Mouse (Mus musculus) monocyte, adult 5-6 weeks (primary cell): ENCODE results near the gene Rhobtb1. TPM values are rescaled to one million over a fixed set of nuclear protein-coding genes. Genes with fewer than 3 reads are reported as not detected.

Source experiments
- ATAC-seq: fragments of 153-309, 156-312 bp; replicated peaks from 2 replicates; pipeline ENCODE4 v1.8.0; 2017; ENCODE audit warnings: mild to moderate bottlenecking; ENCODE audit not compliant: low TSS enrichment, insufficient number of reproducible peaks, severe bottlenecking, poor library complexity, low FRiP score
- total RNA-seq: library from RNA; stranded (forward); fragments of 200-1000, 200-491, 200-594 nt; gene quantifications from 3 replicates; pipeline ENCODE4 v1.2.3, GENCODE M21; 2017

Rhobtb1 gene
- total RNA-seq, 1 experiment from 2014 or later = 0.95 TPM

DNA sequence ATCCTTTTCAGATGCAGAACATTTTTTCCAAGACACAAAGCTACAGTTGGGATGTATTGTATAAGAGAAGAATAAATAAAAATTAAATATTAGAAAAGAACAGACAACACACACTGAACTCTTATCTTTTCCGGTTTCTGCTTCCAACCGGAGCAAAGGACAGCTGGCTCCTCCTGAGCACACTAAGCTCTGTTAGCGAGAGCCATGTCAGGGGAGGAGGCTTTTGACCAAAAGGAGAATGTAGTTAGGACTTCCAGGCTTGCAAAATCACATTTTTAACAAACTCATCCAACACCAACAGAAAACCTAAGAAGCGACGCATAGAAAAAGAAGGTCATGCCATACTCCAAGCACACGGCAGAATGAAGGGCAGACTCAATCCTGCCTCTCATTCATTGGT is 54.8 kb downstream of the Rhobtb1 start:
- no peak for ATAC-seq

DNA sequence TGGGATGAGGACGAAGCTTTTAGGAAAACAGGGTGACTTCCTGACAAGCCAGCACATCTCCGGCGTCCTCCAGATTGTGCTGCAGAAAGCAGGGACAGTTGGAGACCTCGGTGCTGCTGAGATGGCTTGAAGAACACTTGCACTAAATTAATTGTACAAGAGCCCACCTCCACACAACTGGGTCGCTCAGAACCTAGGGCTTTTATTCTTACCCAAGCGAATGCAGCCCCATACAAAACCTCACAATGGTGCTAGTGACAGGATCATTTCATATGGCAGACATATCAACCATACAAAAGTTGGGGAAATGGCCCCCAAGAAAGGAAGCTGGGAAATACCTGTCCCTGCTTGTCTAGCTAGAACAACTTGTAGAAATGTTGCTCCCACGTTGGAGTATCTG is 56.2 kb downstream of the Rhobtb1 start:
- ATAC-seq = no peak

DNA sequence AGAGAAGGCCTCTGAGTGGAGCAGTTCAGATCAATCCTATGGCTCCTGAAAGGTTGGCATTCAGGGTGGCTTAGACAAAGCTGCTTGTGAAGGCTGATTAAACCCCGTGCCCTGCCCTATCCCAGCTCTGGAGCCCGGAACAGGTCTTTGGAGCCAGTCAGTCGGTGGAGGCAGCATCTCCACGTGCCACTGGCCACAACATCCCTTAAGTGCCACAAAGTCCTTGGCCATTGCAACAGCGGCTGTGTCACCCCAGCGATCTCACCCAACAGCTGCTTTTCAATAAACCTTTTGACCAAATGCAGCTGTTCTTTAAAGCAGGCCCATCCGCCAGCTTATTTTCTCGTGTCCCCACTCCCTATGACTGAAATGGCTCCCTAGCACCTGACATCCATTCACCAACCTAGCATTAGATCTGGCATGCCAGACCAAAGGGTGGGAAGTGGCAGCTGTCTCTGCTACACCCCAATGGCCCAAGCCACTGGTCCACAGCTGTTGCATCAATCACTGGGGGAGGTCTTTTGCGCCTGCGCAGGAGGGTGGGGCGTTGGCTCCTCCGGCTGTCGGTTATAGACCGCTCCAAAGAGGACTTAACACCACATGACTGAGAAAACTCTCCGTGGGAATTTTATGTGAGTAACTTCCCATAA is 56.9 kb downstream of the Rhobtb1 start:
- no peak for ATAC-seq

DNA sequence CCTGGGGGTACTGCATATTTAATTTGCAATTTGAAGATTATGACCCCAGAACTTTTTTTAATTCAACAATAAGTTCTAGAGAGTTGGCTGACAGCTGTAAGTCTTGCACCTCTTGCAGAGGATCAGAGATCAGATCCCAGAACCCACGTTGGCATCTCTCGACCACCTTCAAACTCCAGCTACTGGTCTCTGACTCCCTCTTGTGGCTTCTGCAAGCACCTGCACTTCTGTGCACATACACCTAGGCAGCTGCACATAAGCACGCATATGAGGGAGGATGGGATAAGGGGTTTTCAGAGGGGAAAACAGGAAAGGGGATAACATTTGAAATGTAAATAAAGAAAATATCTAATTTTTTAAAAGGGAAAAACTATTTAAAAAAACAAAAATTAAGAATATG is 57.5 kb downstream of the Rhobtb1 start:
- ATAC-seq = no peak

DNA sequence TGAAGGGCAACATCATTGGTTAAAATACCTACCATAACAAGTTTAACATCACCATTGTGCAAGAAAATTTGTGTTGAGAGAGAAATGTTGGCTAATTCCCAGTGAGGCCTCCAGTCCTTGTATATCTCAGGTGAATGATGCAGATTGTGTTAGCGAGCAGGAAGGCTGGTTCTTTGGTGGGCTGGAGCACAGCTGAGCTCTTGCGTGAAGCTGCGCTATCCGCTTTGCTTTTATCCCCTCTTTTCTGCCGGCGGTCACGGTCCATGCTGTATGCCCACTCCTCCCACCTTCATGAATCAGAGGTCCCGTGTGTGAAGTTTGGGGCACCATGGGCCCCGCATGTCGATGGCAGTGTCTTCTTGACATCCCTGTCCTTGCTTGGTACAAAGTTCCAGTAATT is 58.8 kb downstream of the Rhobtb1 start:
- no peak for ATAC-seq

DNA sequence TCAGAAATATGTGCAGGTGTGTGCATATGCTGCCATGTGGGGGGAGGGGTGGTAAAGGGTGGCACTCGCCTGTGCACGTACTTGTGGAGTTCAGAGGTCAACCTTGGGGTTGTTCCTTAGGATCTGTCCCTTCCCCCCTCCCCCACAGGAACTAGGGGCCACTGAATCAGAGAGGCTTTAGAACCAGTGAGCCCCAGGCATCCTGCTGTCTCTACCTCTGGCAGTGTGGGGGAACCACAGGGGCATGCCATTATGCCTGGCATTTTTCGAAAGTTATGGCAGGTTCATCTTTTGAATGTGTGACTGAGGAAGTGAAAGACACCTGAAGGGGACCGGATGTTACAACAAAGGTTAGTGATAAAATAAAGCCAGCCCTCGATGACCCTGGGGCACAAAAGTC is 59.4 kb downstream of the Rhobtb1 start:
- no peak for ATAC-seq

DNA sequence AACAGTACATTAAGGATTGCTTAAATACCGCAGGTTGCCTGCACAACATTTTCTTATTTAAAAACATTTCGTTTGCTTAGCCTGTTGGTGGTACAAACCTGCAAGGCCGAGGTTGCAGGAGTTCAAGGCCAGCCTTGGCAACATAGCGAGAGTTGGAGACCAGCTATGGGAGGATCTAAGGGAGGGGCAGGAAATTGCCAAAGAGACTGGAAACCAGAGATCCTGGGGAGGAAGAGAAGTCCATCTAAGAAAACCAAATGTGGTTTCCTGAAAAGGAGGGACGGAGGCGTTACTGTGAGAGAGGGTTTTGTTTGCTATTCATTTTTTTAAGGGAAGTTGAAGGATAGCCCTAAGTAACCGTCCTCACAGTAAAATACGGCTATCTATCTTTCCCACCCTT is 60.3 kb downstream of the Rhobtb1 start:
- ATAC-seq = peak; percentile 40

GRCm38 (mm10) chr10:69211976-69212375 is 60.7 kb downstream of the Rhobtb1 start:
- 0 out of 2 replicates have a peak, but pooled peaks have one; percentile 27 for ATAC-seq

GRCm38 (mm10) chr10:69212542-69213440 is 61.6 kb downstream of the Rhobtb1 start, which contains the start of gene A930033H14Rik:
TSS of gene A930033H14Rik (minus strand) at chr10:69213098.
- ATAC-seq = peak; percentile 29; the same call in 1 of the 2 replicates

DNA sequence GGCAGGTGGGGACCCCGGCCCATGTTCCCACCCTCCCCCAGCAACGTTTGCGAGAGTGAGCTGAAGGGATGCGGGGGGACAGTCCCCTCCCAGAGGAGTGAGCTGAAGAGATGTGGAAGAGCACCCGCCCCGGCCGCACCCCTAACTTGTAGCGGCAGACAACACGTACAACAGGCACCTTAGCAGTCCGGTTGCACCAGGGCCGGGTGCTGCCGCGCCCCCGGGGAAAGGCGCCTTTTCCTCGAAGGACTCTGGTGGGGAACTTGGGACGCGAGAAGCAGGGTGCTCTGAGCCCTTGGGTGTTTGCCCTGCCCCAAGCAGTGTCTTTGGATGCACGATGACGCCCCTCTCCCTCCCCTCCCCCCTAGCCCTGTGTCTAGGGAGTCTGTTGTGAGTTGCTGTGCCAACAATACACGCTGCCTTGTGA is 62.2 kb downstream of the Rhobtb1 start:
- ATAC-seq = 0 out of 2 replicates have a peak, but pooled peaks have one; percentile 7

GRCm38 (mm10) chr10:69213986-69214385 is 62.8 kb downstream of the Rhobtb1 start:
- ATAC-seq = no peak

DNA sequence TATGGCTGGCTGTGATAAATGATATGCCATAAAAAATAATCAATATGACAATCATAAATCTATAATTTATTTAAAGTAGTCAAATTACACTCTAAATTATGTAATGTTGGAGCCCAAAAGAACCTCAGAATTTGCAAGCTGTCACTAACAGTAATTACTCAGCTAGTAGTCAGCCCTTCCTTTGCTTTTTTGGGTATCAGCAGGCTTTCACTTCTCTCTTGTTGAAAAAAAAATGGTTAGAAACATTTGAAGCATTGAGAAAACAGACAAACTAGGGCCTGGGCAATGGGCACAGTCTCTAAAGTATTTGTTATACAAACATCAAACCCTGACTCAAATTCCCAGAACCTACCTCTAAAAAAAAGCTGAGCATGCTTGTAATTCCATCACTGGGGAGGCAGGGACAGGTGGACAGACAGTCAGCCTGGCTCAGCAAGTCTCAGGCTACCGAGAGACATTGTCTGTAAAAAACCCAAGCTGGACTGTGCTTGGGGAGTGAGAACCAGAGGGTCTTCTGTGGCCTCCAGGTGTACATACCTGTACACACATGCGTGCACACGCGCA is 66.0 kb downstream of the Rhobtb1 start:
- ATAC-seq = no peak

GRCm38 (mm10) chr10:69218458-69219288 is 67.4 kb downstream of the Rhobtb1 start:
- ATAC-seq = no peak

- ATAC-seq = no peak
Measured at GRCm38 (mm10) chr10:69219289-69219626, 68.0 kb downstream of the Rhobtb1 start.

DNA sequence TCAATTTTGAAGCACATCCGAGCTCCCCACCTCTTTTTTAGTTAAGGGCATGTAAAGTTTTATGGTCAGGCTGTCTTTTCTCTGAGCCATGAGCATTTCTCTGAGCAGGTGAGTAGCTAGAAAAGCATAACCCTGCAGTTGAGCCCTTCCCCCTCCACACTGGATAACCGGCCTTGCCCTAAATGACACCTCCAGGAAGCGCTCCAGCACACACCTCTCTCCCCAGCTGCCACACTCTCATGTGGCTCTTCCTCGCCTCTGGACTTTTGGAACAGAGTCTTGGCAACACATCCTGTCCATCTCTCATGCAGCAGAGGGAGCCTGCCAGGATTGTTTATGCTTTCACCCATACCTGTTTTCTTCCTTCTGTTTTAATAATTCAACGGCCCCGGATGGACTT is 69.1 kb downstream of the Rhobtb1 start:
- ATAC-seq = no peak

GRCm38 (mm10) chr10:69221148-69221547 is 69.9 kb downstream of the Rhobtb1 start:
- ATAC-seq = no peak

DNA sequence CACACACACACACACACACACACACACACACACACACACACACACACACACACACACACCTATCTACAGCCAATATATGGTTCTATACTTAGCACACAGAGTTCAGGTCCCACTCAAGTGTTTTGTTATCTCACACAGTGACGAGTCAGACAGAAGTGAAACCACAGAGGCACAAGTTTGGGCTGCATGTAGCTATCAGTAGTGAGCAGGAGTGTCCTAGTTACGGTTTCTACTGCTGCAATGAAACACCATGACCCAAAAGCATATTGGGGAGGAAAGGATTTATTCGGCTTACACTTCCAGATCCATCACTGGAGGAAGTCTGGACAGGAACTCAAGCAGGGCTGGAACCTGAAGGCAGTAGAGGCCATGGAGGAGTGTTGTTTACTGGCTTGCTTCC is 70.7 kb downstream of the Rhobtb1 start:
- no peak for ATAC-seq

- ATAC-seq = no peak
Measured at GRCm38 (mm10) chr10:69223232-69223631, 72.0 kb downstream of the Rhobtb1 start.

GRCm38 (mm10) chr10:69224276-69224675 is 73.0 kb downstream of the Rhobtb1 start:
- no peak for ATAC-seq
